Mouse (Mus musculus) E14TG2a.4 (cell line): ENCODE measurements around the gene Wdr49.

Experiments
- H3K27me3 ChIP-seq: 2 replicates; pipeline ENCODE4 v1.6.1; 2014; ENCODE audit warnings: low read length, control low read depth; ENCODE audit not compliant: insufficient read depth
- H3K36me3 ChIP-seq: 2 replicates; pipeline ENCODE4 v1.6.1; 2014; ENCODE audit warnings: low read length, control low read depth; ENCODE audit not compliant: insufficient read depth
- H3K4me1 ChIP-seq: replicated peaks from 2 replicates; pipeline ENCODE4 v1.6.1; 2014; ENCODE audit warnings: low read depth, low read length, control low read depth
- H3K4me3 ChIP-seq: replicated peaks from 2 replicates; pipeline ENCODE4 v1.5.1; 2014; ENCODE audit warnings: mild to moderate bottlenecking, low read length
- H3K9me3 ChIP-seq: 2 replicates; pipeline ENCODE4 v1.6.1; 2014; ENCODE audit warnings: low read length, control low read depth
- CTCF ChIP-seq: conservative IDR thresholded peaks from 2 replicates; pipeline ENCODE4 v1.5.1; 2014; ENCODE audit warnings: low read length
- NANOG ChIP-seq: IDR thresholded peaks from 2 replicates; pipeline ENCODE4 v1.6.1; 2014; ENCODE audit warnings: borderline replicate concordance, low read length, mixed read lengths
- POU5F1 ChIP-seq: IDR thresholded peaks from 2 replicates; pipeline ENCODE4 v1.6.1; 2014; ENCODE audit warnings: low read length, borderline replicate concordance

Gene Wdr49

GRCm38 (mm10) chr3:75293243-75293642, 188.7 kb downstream of the Wdr49 start:
- H3K27me3 ChIP-seq, result no peaks in the 10 kb centered on the region
- TF ChIP-seq NANOG (no peak), CTCF (no peak), POU5F1 (no peak)
- H3K4me3 ChIP-seq, result no peak overlapping the region
- no peaks in the 10 kb centered on the region for H3K36me3 ChIP-seq
- H3K4me1 ChIP-seq, result no peaks in the 10 kb centered on the region
- H3K9me3 ChIP-seq, result peaks cover 33% of the 10 kb centered on the region

GRCm38 (mm10) chr3:75277455-75277854, 204.5 kb downstream of the Wdr49 start:
- Histone ChIP-seq H3K4me1 (no peaks in the 10 kb centered on the region), H3K9me3 (no peaks in the 10 kb centered on the region), H3K4me3 (no peak overlapping the region), H3K36me3 (no peaks in the 10 kb centered on the region), H3K27me3 (no peaks in the 10 kb centered on the region)
- TF ChIP-seq POU5F1 (no peak), NANOG (no peak), CTCF (no peak)

GRCm38 (mm10) chr3:75276522-75276921, 205.4 kb downstream of the Wdr49 start:
- Histone ChIP-seq H3K27me3 (no peaks in the 10 kb centered on the region), H3K4me1 (no peaks in the 10 kb centered on the region), H3K36me3 (no peaks in the 10 kb centered on the region), H3K4me3 (no peak overlapping the region), H3K9me3 (no peaks in the 10 kb centered on the region)
- TF ChIP-seq POU5F1, result no peak
- no peak for TF ChIP-seq CTCF
- no peak for TF ChIP-seq NANOG

- H3K27me3 ChIP-seq, result no peaks in the 10 kb centered on the region
- H3K4me1 ChIP-seq, result no peaks in the 10 kb centered on the region
- no peak overlapping the region for H3K4me3 ChIP-seq
- H3K9me3 ChIP-seq, result no peaks in the 10 kb centered on the region
- H3K36me3 ChIP-seq, result no peaks in the 10 kb centered on the region
- no peak for TF ChIP-seq POU5F1
- TF ChIP-seq NANOG, result no peak
- TF ChIP-seq CTCF, result no peak
These were observed 206.8 kb downstream of the Wdr49 start for GRCm38 (mm10) chr3:75275127-75275526.

- Histone ChIP-seq H3K36me3 (no peaks in the 10 kb centered on the region), H3K27me3 (no peaks in the 10 kb centered on the region), H3K4me3 (no peak within 1 kb of the TSS), H3K9me3 (no peaks in the 10 kb centered on the region), H3K4me1 (no peaks in the 10 kb centered on the region)
- no peak for TF ChIP-seq CTCF
- no peak for TF ChIP-seq NANOG
- no peak for TF ChIP-seq POU5F1
These were observed 212.0 kb downstream of the Wdr49 start, which contains the start of gene Serpini2 for GRCm38 (mm10) chr3:75269978-75270377. Serpini2 (minus strand) TSS chr3:75270078.

- Histone ChIP-seq H3K36me3 (no peaks in the 10 kb centered on the region), H3K9me3 (no peaks in the 10 kb centered on the region), H3K4me3 (no peak overlapping the region), H3K4me1 (no peaks in the 10 kb centered on the region), H3K27me3 (no peaks in the 10 kb centered on the region)
- TF ChIP-seq NANOG (no peak), CTCF (no peak), POU5F1 (no peak)
These were observed 222.6 kb downstream of the Wdr49 start for GRCm38 (mm10) chr3:75259356-75259755.
